Mouse (Mus musculus) spleen, postnatal 36 days (tissue): ENCODE measurements around the gene Syvn1.

ENCODE experiments used
- DNase-seq, 2 experiments: peaks; one replicate each; pipeline ENCODE4 v3.0.0; 2022; ENCODE audit warnings: low spot score in 2 of 2, mixed read lengths in 1 of 2

Gene Syvn1

GRCm38 (mm10) chr19:6046294-6047153, at the start of gene Syvn1:
Gene Syvn1, plus strand, starts transcription at chr19:6046576.
- peak; percentile 92 to 94 for DNase-seq

- DNase-seq, result no peak
Observed at GRCm38 (mm10) chr19:5998180-5998579, 48.2 kb upstream of the Syvn1 start.

GRCm38 (mm10) chr19:5999969-6000368, 46.4 kb upstream of the Syvn1 start:
- DNase-seq, result no peak

- DNase-seq, result no peak
Observed at GRCm38 (mm10) chr19:6005541-6005940, 40.8 kb upstream of the Syvn1 start.

- DNase-seq, result no peak
Observed at GRCm38 (mm10) chr19:6007013-6007412, 39.4 kb upstream of the Syvn1 start.

- no peak for DNase-seq
Observed at GRCm38 (mm10) chr19:6009137-6009536, 37.2 kb upstream of the Syvn1 start.

- no peak for DNase-seq
Observed at GRCm38 (mm10) chr19:6013691-6014090, 32.7 kb upstream of the Syvn1 start.

GRCm38 (mm10) chr19:6014991-6015510, 31.3 kb upstream of the Syvn1 start:
- peak; percentile 66 to 71 for DNase-seq

GRCm38 (mm10) chr19:6015511-6016315, 30.7 kb upstream of the Syvn1 start, which contains the start of gene Capn1:
Gene Capn1, minus strand, starts transcription at chr19:6015897.
- peak; percentile 62 to 67 for DNase-seq

GRCm38 (mm10) chr19:6016532-6016931, 29.8 kb upstream of the Syvn1 start:
- DNase-seq, result no peak

GRCm38 (mm10) chr19:6018142-6019089, 28.0 kb upstream of the Syvn1 start:
- peak; percentile 82 to 89 for DNase-seq

GRCm38 (mm10) chr19:6020276-6020675, 26.1 kb upstream of the Syvn1 start:
- no peak for DNase-seq

- DNase-seq, result no peak
Observed at GRCm38 (mm10) chr19:6023059-6023458, 23.3 kb upstream of the Syvn1 start.

- DNase-seq, result no peak
Observed at GRCm38 (mm10) chr19:6023930-6024329, 22.4 kb upstream of the Syvn1 start.

GRCm38 (mm10) chr19:6028991-6029390, 17.4 kb upstream of the Syvn1 start:
- no peak for DNase-seq

- DNase-seq, result no peak
Observed at GRCm38 (mm10) chr19:6029426-6029825, 16.9 kb upstream of the Syvn1 start.

- no peak for DNase-seq
Observed at GRCm38 (mm10) chr19:6030520-6031280, 15.7 kb upstream of the Syvn1 start.

- DNase-seq, result no peak
Observed at GRCm38 (mm10) chr19:6035966-6036585, 10.3 kb upstream of the Syvn1 start.

GRCm38 (mm10) chr19:6037695-6038094, 8.7 kb upstream of the Syvn1 start:
- no peak for DNase-seq

GRCm38 (mm10) chr19:6038326-6038725, 8.1 kb upstream of the Syvn1 start:
- DNase-seq, result no peak
